Mouse (Mus musculus) yolk sac, embryonic 10.5 days (tissue): ENCODE data around the gene Fgfr2.

Experiments
- DNase-seq: peaks from one replicate; pipeline ENCODE4 v3.0.0-alpha.2; 2017; ENCODE audit warnings: low spot score

Fgfr2 gene

GRCm38 (mm10) chr7:131027557-131027956, 2095.6 kb downstream of the Fgfr2 start:
- DNase-seq, result no peak

GRCm38 (mm10) chr7:131024807-131025206, 2098.3 kb downstream of the Fgfr2 start:
- no peak for DNase-seq

GRCm38 (mm10) chr7:131019181-131019580, 2104.0 kb downstream of the Fgfr2 start:
- no peak for DNase-seq

GRCm38 (mm10) chr7:131011901-131012300, 2111.2 kb downstream of the Fgfr2 start:
- DNase-seq, result no peak

- DNase-seq, result no peak
These were observed 2114.0 kb downstream of the Fgfr2 start for GRCm38 (mm10) chr7:131009178-131009577.

GRCm38 (mm10) chr7:131007221-131007620, 2115.9 kb downstream of the Fgfr2 start:
- no peak for DNase-seq

GRCm38 (mm10) chr7:131004071-131004470, 2119.1 kb downstream of the Fgfr2 start:
- DNase-seq, result no peak

- DNase-seq, result no peak
These were observed 2121.0 kb downstream of the Fgfr2 start for GRCm38 (mm10) chr7:131001976-131002726.

- no peak for DNase-seq
These were observed 2129.2 kb downstream of the Fgfr2 start for GRCm38 (mm10) chr7:130993907-130994306.

GRCm38 (mm10) chr7:130991174-130991789, 2131.9 kb downstream of the Fgfr2 start:
- DNase-seq, result no peak

- DNase-seq, result no peak
These were observed 2133.8 kb downstream of the Fgfr2 start for GRCm38 (mm10) chr7:130989371-130989770.

- DNase-seq, result no peak
These were observed 2135.0 kb downstream of the Fgfr2 start for GRCm38 (mm10) chr7:130988146-130988545.

- no peak for DNase-seq
These were observed 2137.4 kb downstream of the Fgfr2 start for GRCm38 (mm10) chr7:130985716-130986115.

- no peak for DNase-seq
These were observed 2138.0 kb downstream of the Fgfr2 start for GRCm38 (mm10) chr7:130985193-130985592.

GRCm38 (mm10) chr7:130984294-130984693, 2138.9 kb downstream of the Fgfr2 start:
- DNase-seq, result no peak

GRCm38 (mm10) chr7:130982881-130983280, 2140.3 kb downstream of the Fgfr2 start:
- no peak for DNase-seq

- DNase-seq, result peak; percentile 61
These were observed 2140.8 kb downstream of the Fgfr2 start for GRCm38 (mm10) chr7:130982371-130982770.

GRCm38 (mm10) chr7:130980130-130980529, 2143.0 kb downstream of the Fgfr2 start:
- no peak for DNase-seq

GRCm38 (mm10) chr7:130978545-130978944, 2144.6 kb downstream of the Fgfr2 start:
- DNase-seq, result no peak

- no peak for DNase-seq
These were observed 2145.2 kb downstream of the Fgfr2 start for GRCm38 (mm10) chr7:130977794-130978521.

- DNase-seq, result no peak
These were observed 2146.7 kb downstream of the Fgfr2 start for GRCm38 (mm10) chr7:130976305-130976935.

GRCm38 (mm10) chr7:130972767-130973166, 2150.4 kb downstream of the Fgfr2 start:
- no peak for DNase-seq
